Mouse (Mus musculus): ENCODE measurements around the gene Fhl3. TPM values are rescaled to one million over a fixed set of nuclear protein-coding genes. Genes with fewer than 3 reads are reported as not detected.

The Fhl3 gene
- total and polyA plus RNA-seq, 2 experiments from 2014 or later = 1.4 to 3.0 TPM

GRCm38 (mm10) chr4:124659251-124660217, 41.0 kb upstream of the Fhl3 start:
- Histone ChIP-seq H3K27ac (ENCODE audit: low read depth, low read length) (no peak overlapping the region), H3K4me2 (ENCODE audit: low read depth) (peak overlapping the region; percentile 81), H3K36me3 (ENCODE audit: insufficient read depth) (no peaks in the 10 kb centered on the region), H3K4me3 (ENCODE audit: low read depth, low read length) (peak overlapping the region; percentile 48), H3K27me3 (ENCODE audit: insufficient read depth, low read length) (peaks cover 20% of the 10 kb centered on the region), H3K9ac (peak overlapping the region; percentile 59), H3K4me1 (ENCODE audit: insufficient read depth) (peaks cover 3% of the 10 kb centered on the region; the same call in 1 of the 2 replicates), H3K9me3 (ENCODE audit: low read length) (no peaks in the 10 kb centered on the region)
- TF ChIP-seq CTCF (IDR thresholded peaks at IDR 0.05; ENCODE audit: low read depth) = no peak
- DNase-seq = peak; percentile 31
- ATAC-seq = no peak
- WGBS = 4% methylated on average over 66 of the region's 68 CpGs

- H3K27ac ChIP-seq (ENCODE audit: low read depth, low read length) = no peak overlapping the region
- no peak for DNase-seq
- peaks cover 11% of the 10 kb centered on the region for H3K27me3 ChIP-seq (ENCODE audit: insufficient read depth, low read length)
- ATAC-seq = no peak
- 60% methylated on average over 3 of the region's 3 CpGs for WGBS
- peak overlapping the region; percentile 81 for H3K4me2 ChIP-seq (ENCODE audit: low read depth)
- H3K36me3 ChIP-seq (ENCODE audit: insufficient read depth) = no peaks in the 10 kb centered on the region
- H3K4me1 ChIP-seq (ENCODE audit: insufficient read depth) = peaks cover 7% of the 10 kb centered on the region
- no peak overlapping the region for H3K9ac ChIP-seq
- H3K4me3 ChIP-seq (ENCODE audit: low read depth, low read length) = peak overlapping the region; percentile 48
- TF ChIP-seq CTCF (IDR thresholded peaks at IDR 0.05; ENCODE audit: low read depth) = no peak
- no peaks in the 10 kb centered on the region for H3K9me3 ChIP-seq (ENCODE audit: low read length)
These were observed 39.9 kb upstream of the Fhl3 start for GRCm38 (mm10) chr4:124660603-124661002.

- TF ChIP-seq CTCF (IDR thresholded peaks at IDR 0.05; ENCODE audit: low read depth) = peak; percentile 56
- 61% methylated on average over 3 of the region's 3 CpGs for WGBS
- H3K9me3 ChIP-seq (ENCODE audit: low read length) = no peaks in the 10 kb centered on the region
- peaks cover 4% of the 10 kb centered on the region for H3K4me1 ChIP-seq (ENCODE audit: insufficient read depth)
- no peak overlapping the region; the same call in 1 of the 2 replicates for H3K4me2 ChIP-seq (ENCODE audit: low read depth)
- ATAC-seq (no peak), DNase-seq (peak; percentile 50)
- no peak overlapping the region for H3K9ac ChIP-seq
- no peak overlapping the region for H3K4me3 ChIP-seq (ENCODE audit: low read depth, low read length)
- peaks cover 4% of the 10 kb centered on the region for H3K27me3 ChIP-seq (ENCODE audit: insufficient read depth, low read length)
- no peaks in the 10 kb centered on the region for H3K36me3 ChIP-seq (ENCODE audit: insufficient read depth)
- H3K27ac ChIP-seq (ENCODE audit: low read depth, low read length) = no peak overlapping the region
These were observed 37.5 kb upstream of the Fhl3 start for GRCm38 (mm10) chr4:124663034-124663433.

GRCm38 (mm10) chr4:124664185-124664584, 36.3 kb upstream of the Fhl3 start:
- ATAC-seq = peak; percentile 39
- H3K4me1 ChIP-seq (ENCODE audit: insufficient read depth) = peaks cover 4% of the 10 kb centered on the region
- peak overlapping the region; percentile 57; the same call in 1 of the 2 replicates for H3K27ac ChIP-seq (ENCODE audit: low read depth, low read length)
- 22% methylated on average over 9 of the region's 9 CpGs for WGBS
- H3K36me3 ChIP-seq (ENCODE audit: insufficient read depth) = no peaks in the 10 kb centered on the region
- no peak for TF ChIP-seq CTCF (IDR thresholded peaks at IDR 0.05; ENCODE audit: low read depth)
- no peak overlapping the region for H3K9ac ChIP-seq
- no peaks in the 10 kb centered on the region for H3K9me3 ChIP-seq (ENCODE audit: low read length)
- DNase-seq = peak; percentile 42
- no peak overlapping the region for H3K4me3 ChIP-seq (ENCODE audit: low read depth, low read length)
- peak overlapping the region; percentile 34 for H3K4me2 ChIP-seq (ENCODE audit: low read depth)
- peaks cover 4% of the 10 kb centered on the region for H3K27me3 ChIP-seq (ENCODE audit: insufficient read depth, low read length)

- DNase-seq (peak; percentile 35), ATAC-seq (peak; percentile 34)
- 44% methylated on average over 15 of the region's 15 CpGs for WGBS
- TF ChIP-seq CTCF (IDR thresholded peaks at IDR 0.05; ENCODE audit: low read depth) = no peak
- no peak overlapping the region for H3K9ac ChIP-seq
- H3K9me3 ChIP-seq (ENCODE audit: low read length) = no peaks in the 10 kb centered on the region
- H3K4me3 ChIP-seq (ENCODE audit: low read depth, low read length) = no peak overlapping the region
- H3K4me2 ChIP-seq (ENCODE audit: low read depth) = peak overlapping the region; percentile 34
- H3K4me1 ChIP-seq (ENCODE audit: insufficient read depth) = peaks cover 4% of the 10 kb centered on the region
- H3K27me3 ChIP-seq (ENCODE audit: insufficient read depth, low read length) = peaks cover 4% of the 10 kb centered on the region
- H3K36me3 ChIP-seq (ENCODE audit: insufficient read depth) = no peaks in the 10 kb centered on the region
- peak overlapping the region; percentile 57; the same call in 1 of the 2 replicates for H3K27ac ChIP-seq (ENCODE audit: low read depth, low read length)
These were observed 35.9 kb upstream of the Fhl3 start for GRCm38 (mm10) chr4:124664604-124665003.

GRCm38 (mm10) chr4:124667476-124668033, 32.9 kb upstream of the Fhl3 start:
- peaks cover 14% of the 10 kb centered on the region for H3K4me1 ChIP-seq (ENCODE audit: insufficient read depth)
- no peak overlapping the region for H3K9ac ChIP-seq
- ATAC-seq = no peak
- DNase-seq = no peak
- no peak overlapping the region for H3K27ac ChIP-seq (ENCODE audit: low read depth, low read length)
- no peak overlapping the region for H3K4me3 ChIP-seq (ENCODE audit: low read depth, low read length)
- H3K4me2 ChIP-seq (ENCODE audit: low read depth) = no peak overlapping the region
- no peaks in the 10 kb centered on the region for H3K36me3 ChIP-seq (ENCODE audit: insufficient read depth)
- no peaks in the 10 kb centered on the region for H3K27me3 ChIP-seq (ENCODE audit: insufficient read depth, low read length)
- H3K9me3 ChIP-seq (ENCODE audit: low read length) = no peaks in the 10 kb centered on the region
- WGBS = 35% methylated on average over 14 of the region's 14 CpGs
- no peak for TF ChIP-seq CTCF (IDR thresholded peaks at IDR 0.05; ENCODE audit: low read depth)

- Histone ChIP-seq H3K27me3 (ENCODE audit: insufficient read depth, low read length) (no peaks in the 10 kb centered on the region), H3K4me2 (ENCODE audit: low read depth) (no peak overlapping the region), H3K9me3 (ENCODE audit: low read length) (no peaks in the 10 kb centered on the region), H3K36me3 (ENCODE audit: insufficient read depth) (no peaks in the 10 kb centered on the region), H3K9ac (no peak overlapping the region), H3K4me3 (ENCODE audit: low read depth, low read length) (no peak overlapping the region), H3K27ac (ENCODE audit: low read depth, low read length) (no peak overlapping the region), H3K4me1 (ENCODE audit: insufficient read depth) (peaks cover 19% of the 10 kb centered on the region)
- DNase-seq = no peak
- 16% methylated on average over 8 of the region's 8 CpGs for WGBS
- no peak for TF ChIP-seq CTCF (IDR thresholded peaks at IDR 0.05; ENCODE audit: low read depth)
- peak; percentile 24; the same call in 1 of the 2 replicates for ATAC-seq
These were observed 32.4 kb upstream of the Fhl3 start for GRCm38 (mm10) chr4:124668078-124668477.
